Mouse (Mus musculus) thymus, adult 2 months (tissue): ENCODE measurements around the gene Cntn1. TPM values are rescaled to one million over a fixed set of nuclear protein-coding genes. Genes with fewer than 3 reads are reported as not detected.

Source experiments
- DNase-seq: peaks from one replicate; pipeline ENCODE4 v3.0.0; 2021
- H3K27ac ChIP-seq: fragments of 200-500 bp; 2 replicates; pipeline ENCODE4 v1.5.1; 2012; ENCODE audit warnings: low read length, control low read depth; ENCODE audit not compliant: control insufficient read depth, insufficient read depth
- H3K27me3 ChIP-seq: fragments of 200-500 bp; 2 replicates; pipeline ENCODE4 v1.6.1; 2012; ENCODE audit warnings: mild to moderate bottlenecking, low read length, moderate library complexity, mixed read lengths; ENCODE audit not compliant: control insufficient read depth, insufficient read depth
- H3K36me3 ChIP-seq: fragments of 200-500 bp; 2 replicates; pipeline ENCODE4 v1.6.1; 2012; ENCODE audit warnings: mild to moderate bottlenecking, low read length, moderate library complexity; ENCODE audit not compliant: control insufficient read depth, insufficient read depth
- H3K4me1 ChIP-seq: fragments of 200-500 bp; replicated peaks from 2 replicates; pipeline ENCODE4 v1.6.1; 2012; ENCODE audit warnings: low read length; ENCODE audit not compliant: control insufficient read depth, insufficient read depth
- H3K4me3 ChIP-seq: fragments of 200-500 bp; 2 replicates; pipeline ENCODE4 v1.5.1; 2012; ENCODE audit warnings: mild to moderate bottlenecking, low read length, control low read depth, moderate library complexity; ENCODE audit not compliant: control insufficient read depth, insufficient read depth
- CTCF ChIP-seq: fragments of 200-500 bp; IDR thresholded peaks from 2 replicates; pipeline ENCODE4 v1.5.1; 2012; ENCODE audit warnings: mild to moderate bottlenecking, control low read depth, low read length, moderate library complexity, borderline replicate concordance; ENCODE audit not compliant: control insufficient read depth, poor library complexity, insufficient read depth; ENCODE audit errors: extremely low read depth
- POLR2A ChIP-seq: fragments of 200-500 bp; IDR thresholded peaks from 2 replicates; pipeline ENCODE4 v1.6.1; 2012; ENCODE audit warnings: mild to moderate bottlenecking, low read length, control low read depth, moderate library complexity; ENCODE audit not compliant: control insufficient read depth, poor library complexity, insufficient read depth; ENCODE audit errors: extremely low read depth
- WGBS: fragments of 180-500 bp; shearing (Covaris S2); methylation state at CpG from one replicate; pipeline ENCODE4 v1.1.7; 2018; 5-methylcytosine and 5-hydroxymethylcytosine counted together
- polyA plus RNA-seq: library from polyadenylated mRNA; depleted of rRNA; stranded (reverse); fragments of >200 nt; gene quantifications from 2 replicates; pipeline ENCODE4 v1.2.3, GENCODE M21; 2012

Cntn1 gene
- polyA plus RNA-seq, 1 experiment = 0.23 TPM

- no peak overlapping the region for H3K4me3 ChIP-seq
Measured at GRCm38 (mm10) chr15:92215841-92216240, 164.9 kb downstream of the Cntn1 start.

GRCm38 (mm10) chr15:92221446-92221845 lies 170.5 kb downstream of the Cntn1 start:
- H3K27ac ChIP-seq = no peak overlapping the region
- WGBS = 71% methylated on average over 2 of the region's 2 CpGs
- H3K4me3 ChIP-seq = no peak overlapping the region
- DNase-seq = no peak
- H3K4me1 ChIP-seq = no peaks in the 10 kb centered on the region
- TF ChIP-seq CTCF = no peak
- no peak for TF ChIP-seq POLR2A
- no peaks in the 10 kb centered on the region for H3K36me3 ChIP-seq
- H3K27me3 ChIP-seq = no peaks in the 10 kb centered on the region

More at GRCm38 (mm10) chr15:92215841-92216240, 164.9 kb downstream of the Cntn1 start:
- TF ChIP-seq POLR2A = no peak
- TF ChIP-seq CTCF = no peak
- Histone ChIP-seq H3K27me3 (no peaks in the 10 kb centered on the region), H3K36me3 (no peaks in the 10 kb centered on the region), H3K4me1 (no peaks in the 10 kb centered on the region), H3K27ac (no peak overlapping the region)
- 89% methylated on average over 3 of the region's 3 CpGs for WGBS
- no peak for DNase-seq

GRCm38 (mm10) chr15:92231386-92231785 lies 180.4 kb downstream of the Cntn1 start:
- H3K4me1 ChIP-seq = no peaks in the 10 kb centered on the region
- H3K36me3 ChIP-seq = no peaks in the 10 kb centered on the region
- no peak for TF ChIP-seq CTCF
- TF ChIP-seq POLR2A = no peak
- no peaks in the 10 kb centered on the region for H3K27me3 ChIP-seq
- H3K4me3 ChIP-seq = no peak overlapping the region
- no peak overlapping the region for H3K27ac ChIP-seq
- DNase-seq = no peak
- 19% methylated on average over 7 of the region's 7 CpGs for WGBS

GRCm38 (mm10) chr15:92235836-92236235 lies 184.9 kb downstream of the Cntn1 start:
- 80% methylated on average over 6 of the region's 6 CpGs for WGBS
- TF ChIP-seq POLR2A (no peak), CTCF (no peak)
- Histone ChIP-seq H3K36me3 (no peaks in the 10 kb centered on the region), H3K27ac (no peak overlapping the region), H3K4me3 (no peak overlapping the region), H3K4me1 (no peaks in the 10 kb centered on the region), H3K27me3 (no peaks in the 10 kb centered on the region)
- no peak for DNase-seq

- Histone ChIP-seq H3K36me3 (no peaks in the 10 kb centered on the region), H3K4me3 (no peak overlapping the region), H3K27me3 (no peaks in the 10 kb centered on the region), H3K27ac (no peak overlapping the region), H3K4me1 (no peaks in the 10 kb centered on the region)
- DNase-seq = peak; percentile 19
- 30% methylated on average over 7 of the region's 7 CpGs for WGBS
- no peak for TF ChIP-seq CTCF
- TF ChIP-seq POLR2A = no peak
Measured at GRCm38 (mm10) chr15:92264980-92265707, 214.2 kb downstream of the Cntn1 start.

- 72% methylated on average over 3 of the region's 3 CpGs for WGBS
- Histone ChIP-seq H3K27me3 (no peaks in the 10 kb centered on the region), H3K27ac (no peak overlapping the region), H3K4me3 (no peak overlapping the region), H3K4me1 (no peaks in the 10 kb centered on the region), H3K36me3 (no peaks in the 10 kb centered on the region)
- TF ChIP-seq POLR2A (no peak), CTCF (no peak)
- no peak for DNase-seq
Measured at GRCm38 (mm10) chr15:92268341-92268740, 217.4 kb downstream of the Cntn1 start.
